8 mouse cellular contexts compared by ENCODE assay signal in genomic region chr12:112653157-112653824, GRCm38 (mm10). TPM values are rescaled to one million over a fixed set of nuclear protein-coding genes. Genes with fewer than 3 reads are reported as not detected.
DNase-seq lines count a peak whose midpoint lies in the region; ATAC-seq and TF ChIP-seq lines count a peak whose summit lies in the region.

No protein-coding gene starts in this region.

- no peaks in the 10 kb centered on the region for H3K9me3 ChIP-seq in heart, embryonic 14.5 days (ENCODE audit: control insufficient read depth, low read length)
- H3K9me3 ChIP-seq in kidney, postnatal 0 days (replicated peaks; ENCODE audit: low read length) = no peaks in the 10 kb centered on the region
- H3K9me3 ChIP-seq in liver, embryonic 12.5 days (replicated peaks) = no peaks in the 10 kb centered on the region
- no peaks in the 10 kb centered on the region for H3K9me3 ChIP-seq in stomach, embryonic 14.5 days (ENCODE audit: control insufficient read depth, low read depth, low read length)

- ATAC-seq in erythroid progenitor cell, adult 5-6 weeks (replicated peaks; ENCODE audit: low FRiP score, poor library complexity, severe bottlenecking) = peak; percentile 80
- ATAC-seq in heart, embryonic 14.5 days (ENCODE audit: insufficient number of reproducible peaks, insufficient read depth, low FRiP score, low read depth) = peak; percentile 60; the same call in 1 of the 2 replicates
- peak; percentile 57 for ATAC-seq in kidney, postnatal 0 days (replicated peaks; ENCODE audit: low FRiP score, low read depth)
- peak; percentile 42 for ATAC-seq in liver, embryonic 12.5 days
- peak; percentile 69 for ATAC-seq in stomach, embryonic 14.5 days (ENCODE audit: insufficient number of reproducible peaks, insufficient read depth, low FRiP score, low read depth)

- no peak overlapping the region for H3K4me2 ChIP-seq in heart, embryonic 14.5 days (ENCODE audit: low read length)
- H3K4me2 ChIP-seq in kidney, postnatal 0 days (ENCODE audit: low read length) = no peak overlapping the region
- no peak overlapping the region for H3K4me2 ChIP-seq in liver, embryonic 12.5 days
- H3K4me2 ChIP-seq in stomach, embryonic 14.5 days (replicated peaks; ENCODE audit: low read depth, low read length) = no peak overlapping the region

- H3K27ac ChIP-seq in bone marrow macrophage, adult 2 months (ENCODE audit: insufficient read depth, low read depth, low read length) = no peak overlapping the region
- peak overlapping the region; percentile 85 to 90 for H3K27ac ChIP-seq in heart, embryonic 14.5 days (replicated peaks in 1 of 2; ENCODE audit: control insufficient read depth in 1 of 2, insufficient read depth in 1 of 2, low read depth in 2 of 2, low read length in 2 of 2)
- no peak overlapping the region for H3K27ac ChIP-seq in kidney, postnatal 0 days
- H3K27ac ChIP-seq in liver, embryonic 12.5 days = no peak overlapping the region
- no peak overlapping the region; the same call in 1 of the 2 replicates for H3K27ac ChIP-seq in stomach, embryonic 14.5 days (ENCODE audit: low read length)

- TF ChIP-seq CTCF in bone marrow macrophage, adult 2 months (IDR thresholded peaks at IDR 0.05; ENCODE audit: low read depth, low read length) = peak; percentile 64
- TF ChIP-seq CTCF in kidney, postnatal 0 days (IDR thresholded peaks at IDR 0.05; ENCODE audit: low read depth) = peak; percentile 97

- no peak overlapping the region for H3K4me3 ChIP-seq in bone marrow macrophage, adult 2 months (ENCODE audit: insufficient read depth, low read length)
- H3K4me3 ChIP-seq in heart, embryonic 14.5 days (ENCODE audit: control insufficient read depth in 1 of 2, insufficient read depth in 1 of 2, low read depth in 1 of 2, low read length in 2 of 2) = no peak overlapping the region
- no peak overlapping the region for H3K4me3 ChIP-seq in kidney, postnatal 0 days (replicated peaks; ENCODE audit: low read depth, low read length)
- H3K4me3 ChIP-seq in liver, embryonic 12.5 days = no peak overlapping the region
- no peak overlapping the region for H3K4me3 ChIP-seq in stomach, embryonic 14.5 days (ENCODE audit: low read depth, low read length)

- peaks cover 91% of the 10 kb centered on the region for H3K36me3 ChIP-seq in heart, embryonic 14.5 days (ENCODE audit: control insufficient read depth, insufficient read depth, low read length)
- H3K36me3 ChIP-seq in kidney, postnatal 0 days (ENCODE audit: insufficient read depth, low read length) = peaks cover 77% of the 10 kb centered on the region
- peaks cover 100% of the 10 kb centered on the region for H3K36me3 ChIP-seq in liver, embryonic 12.5 days
- peaks cover 78% of the 10 kb centered on the region for H3K36me3 ChIP-seq in stomach, embryonic 14.5 days (ENCODE audit: control insufficient read depth, insufficient read depth, low read length)

- DNase-seq in A20 (ENCODE audit: low read depth, low spot score) = peak; percentile 83
- DNase-seq in kidney, postnatal 0 days (ENCODE audit: low spot score) = peak; percentile 91
- peak; percentile 81 for DNase-seq in neural tube, embryonic 10.5 days (ENCODE audit: extremely low spot score, low spot score)

- WGBS in heart, embryonic 14.5 days = 24% methylated on average over 7 of the region's 7 CpGs
- 36% methylated on average over 7 of the region's 7 CpGs for WGBS in kidney, postnatal 0 days
- 59% methylated on average over 7 of the region's 7 CpGs for WGBS in liver, embryonic 12.5 days (ENCODE audit: insufficient replicate concordance)
- 39% methylated on average over 7 of the region's 7 CpGs for WGBS in stomach, embryonic 14.5 days

- TF ChIP-seq POLR2A in bone marrow macrophage, adult 2 months (IDR thresholded peaks at IDR 0.05; ENCODE audit: borderline replicate concordance, low read depth, low read length) = no peak

- no peaks in the 10 kb centered on the region for H3K4me1 ChIP-seq in bone marrow macrophage, adult 2 months (ENCODE audit: control insufficient read depth, insufficient read depth, low read length)
- H3K4me1 ChIP-seq in heart, embryonic 14.5 days (ENCODE audit: control insufficient read depth in 2 of 2, insufficient read depth in 2 of 2, low read length in 2 of 2) = peaks cover 15 to 20% of the 10 kb centered on the region in 2 experiments
- H3K4me1 ChIP-seq in kidney, postnatal 0 days (replicated peaks; ENCODE audit: insufficient read depth, low read length) = no peaks in the 10 kb centered on the region
- H3K4me1 ChIP-seq in liver, embryonic 12.5 days = peaks cover 6% of the 10 kb centered on the region
- 0 out of 2 replicates have a peak, but pooled peaks cover 5% of the 10 kb centered on the region for H3K4me1 ChIP-seq in stomach, embryonic 14.5 days (ENCODE audit: control insufficient read depth, insufficient read depth, low read length)

- peak overlapping the region; percentile 54; the same call in 1 of the 2 replicates for H3K9ac ChIP-seq in heart, embryonic 14.5 days (ENCODE audit: low read length)
- H3K9ac ChIP-seq in kidney, postnatal 0 days (ENCODE audit: low read depth, low read length) = no peak overlapping the region
- no peak overlapping the region for H3K9ac ChIP-seq in liver, embryonic 12.5 days
- no peak overlapping the region for H3K9ac ChIP-seq in stomach, embryonic 14.5 days (replicated peaks; ENCODE audit: low read depth, low read length)

- no peaks in the 10 kb centered on the region for H3K27me3 ChIP-seq in heart, embryonic 14.5 days (ENCODE audit: control insufficient read depth, insufficient read depth, low read length)
- H3K27me3 ChIP-seq in kidney, postnatal 0 days (ENCODE audit: insufficient read depth, low read length) = no peaks in the 10 kb centered on the region
- H3K27me3 ChIP-seq in liver, embryonic 12.5 days (replicated peaks) = no peaks in the 10 kb centered on the region
- H3K27me3 ChIP-seq in stomach, embryonic 14.5 days (ENCODE audit: control insufficient read depth, insufficient read depth, low read length) = no peaks in the 10 kb centered on the region

RNA-seq across cellular contexts. Expression of gene Siva1, which starts 8.8 kb away (rescaled TPM):
- polyA plus RNA-seq in bone marrow macrophage, adult 2 months (2012; ENCODE audit: insufficient read depth, insufficient read length, missing spikeins) = 34.9 and 52.4 TPM in 2 replicates
- 62.0 and 125 TPM in 2 replicates for total RNA-seq in erythroid progenitor cell, adult 5-6 weeks (2015; ENCODE audit: low replicate concordance)
- total RNA-seq in erythroid progenitor cell, adult 5-6 weeks (2017; ENCODE audit: low replicate concordance) = 136 and 176 TPM in 2 replicates
- polyA plus RNA-seq in heart, embryonic 14.5 days (2014; fragmentation: Nextera tagmentation; extraction: Ambion mirVana) = 136 and 153 TPM in 2 replicates
- polyA plus RNA-seq in kidney, postnatal 0 days (2015; fragmentation: Nextera tagmentation; extraction: Ambion mirVana) = 202 and 209 TPM in 2 replicates
- polyA plus RNA-seq in liver, embryonic 12.5 days (2016; fragmentation: Nextera tagmentation; extraction: Ambion mirVana) = 126 and 137 TPM in 2 replicates
- polyA plus RNA-seq in stomach, embryonic 14.5 days (2014; fragmentation: Nextera tagmentation; extraction: Ambion mirVana) = 250 and 274 TPM in 2 replicates

RNA-seq across cellular contexts. Expression of gene Akt1, which starts 21.4 kb away (rescaled TPM):
- 169 and 176 TPM in 2 replicates for polyA plus RNA-seq in bone marrow macrophage, adult 2 months (2012; ENCODE audit: insufficient read depth, insufficient read length, missing spikeins)
- 22.6 and 24.1 TPM in 2 replicates for total RNA-seq in erythroid progenitor cell, adult 5-6 weeks (2015; ENCODE audit: low replicate concordance)
- 24.5 and 40.9 TPM in 2 replicates for total RNA-seq in erythroid progenitor cell, adult 5-6 weeks (2017; ENCODE audit: low replicate concordance)
- 163 and 182 TPM in 2 replicates for polyA plus RNA-seq in heart, embryonic 14.5 days (2014; fragmentation: Nextera tagmentation; extraction: Ambion mirVana)
- 72.5 and 114 TPM in 2 replicates for polyA plus RNA-seq in kidney, postnatal 0 days (2015; fragmentation: Nextera tagmentation; extraction: Ambion mirVana)
- 76.6 and 81.8 TPM in 2 replicates for polyA plus RNA-seq in liver, embryonic 12.5 days (2016; fragmentation: Nextera tagmentation; extraction: Ambion mirVana)
- polyA plus RNA-seq in stomach, embryonic 14.5 days (2014; fragmentation: Nextera tagmentation; extraction: Ambion mirVana) = 55.6 and 64.6 TPM in 2 replicates

RNA-seq across cellular contexts. Expression of gene Zbtb42, which starts 25.3 kb away (rescaled TPM):
- 9.2 and 10.1 TPM in 2 replicates for polyA plus RNA-seq in bone marrow macrophage, adult 2 months (2012; ENCODE audit: insufficient read depth, insufficient read length, missing spikeins)
- total RNA-seq in erythroid progenitor cell, adult 5-6 weeks (2015; ENCODE audit: low replicate concordance) = 10.1 TPM in 1 of 2 replicates, not detected in the other
- total RNA-seq in erythroid progenitor cell, adult 5-6 weeks (2017; ENCODE audit: low replicate concordance) = 0.39 TPM in 1 of 2 replicates, not detected in the other
- 5.3 and 6.7 TPM in 2 replicates for polyA plus RNA-seq in heart, embryonic 14.5 days (2014; fragmentation: Nextera tagmentation; extraction: Ambion mirVana)
- 5.9 and 6.7 TPM in 2 replicates for polyA plus RNA-seq in kidney, postnatal 0 days (2015; fragmentation: Nextera tagmentation; extraction: Ambion mirVana)
- polyA plus RNA-seq in liver, embryonic 12.5 days (2016; fragmentation: Nextera tagmentation; extraction: Ambion mirVana) = 1.0 and 1.2 TPM in 2 replicates
- polyA plus RNA-seq in stomach, embryonic 14.5 days (2014; fragmentation: Nextera tagmentation; extraction: Ambion mirVana) = 10.9 and 14.2 TPM in 2 replicates

RNA-seq across cellular contexts. Expression of gene Adssl1, which starts 33.4 kb away (rescaled TPM):
- 33.2 and 38.5 TPM in 2 replicates for polyA plus RNA-seq in bone marrow macrophage, adult 2 months (2012; ENCODE audit: insufficient read depth, insufficient read length, missing spikeins)
- 16.8 and 26.3 TPM in 2 replicates for total RNA-seq in erythroid progenitor cell, adult 5-6 weeks (2015; ENCODE audit: low replicate concordance)
- 2.0 and 14.9 TPM in 2 replicates for total RNA-seq in erythroid progenitor cell, adult 5-6 weeks (2017; ENCODE audit: low replicate concordance)
- polyA plus RNA-seq in heart, embryonic 14.5 days (2014; fragmentation: Nextera tagmentation; extraction: Ambion mirVana) = 88.3 and 89.7 TPM in 2 replicates
- polyA plus RNA-seq in kidney, postnatal 0 days (2015; fragmentation: Nextera tagmentation; extraction: Ambion mirVana) = 13.4 and 14.5 TPM in 2 replicates
- polyA plus RNA-seq in liver, embryonic 12.5 days (2016; fragmentation: Nextera tagmentation; extraction: Ambion mirVana) = 5.2 and 5.6 TPM in 2 replicates
- 2.8 and 3.1 TPM in 2 replicates for polyA plus RNA-seq in stomach, embryonic 14.5 days (2014; fragmentation: Nextera tagmentation; extraction: Ambion mirVana)

Comparison
In these comparisons a context has a peak if more than half of its experiments do, and no peak if none do; other contexts are left out.
1. H3K27ac ChIP-seq: peak in heart, embryonic 14.5 days (2 of 2); none in bone marrow macrophage, adult 2 months (single experiment), kidney, postnatal 0 days (single experiment), liver, embryonic 12.5 days (single experiment) and stomach, embryonic 14.5 days (single experiment).
2. Peak in every context shown above with its lines, with median percentiles within 50 percentile points of each other: DNase-seq and ATAC-seq.